Mouse (Mus musculus) embryonic stem cell, embryonic (primary cell): ENCODE data around the gene Top3a.

Source experiments
- CTCF ChIA-PET, 4 experiments: fragments of 300-600 bp in 2 of 4; fragments of 350-600 bp in 2 of 4; sonication (Branson Sonifier 250); formaldehyde crosslinking; loops; one replicate each; lab custom pipeline; 2022; ENCODE audit warnings: inconsistent platforms in 2 of 4; lab: Charles Lee
- POLR2A ChIA-PET, 4 experiments: fragments of 300-600 bp in 2 of 4; fragments of 350-600 bp in 2 of 4; sonication (Branson Sonifier 250); formaldehyde crosslinking; loops; one replicate each; lab custom pipeline; 2022; ENCODE audit warnings: antibody characterized with exemption in 4 of 4, inconsistent platforms in 1 of 4; lab: Charles Lee

Top3a gene

GRCm38 (mm10) chr11:60787595-60787994 lies 10.4 kb upstream of the Top3a start:
- CTCF ChIA-PET: no interaction called here
- POLR2A ChIA-PET: interaction anchor here (0.6 to 14.2 kb wide), 35 partner anchors 6 to 250 kb away, joined by 3 to 215 read pairs (median 4); partner anchors contain the start of genes Smcr8 (in 3 of the 4), Top3a (in 3 of the 4), Dhrs7b (in 2 of the 4) and Shmt1 (in 2 of the 4)

GRCm38 (mm10) chr11:60784179-60784922 lies 7.2 kb upstream of the Top3a start:
- ChIA-PET POLR2A (interaction anchor here (0.6 to 8.8 kb wide), 25 partner anchors 9 to 573 kb away, joined by 3 to 215 read pairs (median 4); partner anchors contain the start of genes Dhrs7b (in 2 of the 4), Shmt1 (in 2 of the 4) and Tmem11 (in 1 of the 4)), CTCF (no interaction called here)

GRCm38 (mm10) chr11:60779673-60780189 lies 2.6 kb upstream of the Top3a start:
- CTCF ChIA-PET: no interaction called here

GRCm38 (mm10) chr11:60777801-60778370 lies 721 bp upstream of the Top3a start:
- POLR2A ChIA-PET: interaction anchor here in 3 of 4 experiments (0.5 to 8.8 kb wide), 51 partner anchors 9 to 1478 kb away, joined by 3 to 215 read pairs (median 5); partner anchors contain the start of genes Dhrs7b (in 3 of the 3), Flii (in 3 of the 3), Mief2 (in 3 of the 3) and Shmt1 (in 3 of the 3)
- CTCF ChIA-PET: interaction anchor here in 2 of 4 experiments (0.6 to 0.9 kb wide), 3 partner anchors 33 to 75 kb away, joined by 3 to 6 read pairs (median 6); partner anchors contain the start of gene Shmt1 (in 2 of the 2)

More at GRCm38 (mm10) chr11:60779673-60780189, 2.6 kb upstream of the Top3a start:
- POLR2A ChIA-PET: interaction anchor here in 3 of 4 experiments (0.5 to 8.8 kb wide), 24 partner anchors 7 to 115 kb away, joined by 3 to 215 read pairs (median 6); partner anchors contain the start of genes Shmt1 (in 3 of the 3), Dhrs7b (in 2 of the 3), Llgl1 (in 1 of the 3) and Mief2 (in 1 of the 3)

- ChIA-PET POLR2A (interaction anchor here in 2 of 4 experiments (0.8 to 3.1 kb wide), 6 partner anchors 11 to 399 kb away, joined by 3 to 9 read pairs (median 5); partner anchors contain the start of gene Usp22 (in 1 of the 2)), CTCF (no interaction called here)
Observed at GRCm38 (mm10) chr11:60776107-60776828, 897 bp downstream of the Top3a start.

GRCm38 (mm10) chr11:60775578-60775977 lies 1.6 kb downstream of the Top3a start:
- POLR2A ChIA-PET: interaction anchor here in 3 of 4 experiments (0.8 to 5.2 kb wide), 13 partner anchors 7 to 400 kb away, joined by 3 to 42 read pairs (median 4); partner anchors contain the start of genes Shmt1 (in 2 of the 3), Llgl1 (in 1 of the 3) and Usp22 (in 1 of the 3)

GRCm38 (mm10) chr11:60774841-60775240 lies 2.3 kb downstream of the Top3a start:
- ChIA-PET CTCF (no interaction called here), POLR2A (interaction anchor here in 3 of 4 experiments (0.6 to 5.2 kb wide), 19 partner anchors 8 to 409 kb away, joined by 3 to 42 read pairs (median 4); partner anchors contain the start of genes Shmt1 (in 2 of the 3) and Llgl1 (in 1 of the 3))

More at GRCm38 (mm10) chr11:60775578-60775977, 1.6 kb downstream of the Top3a start:
- CTCF ChIA-PET: no interaction called here

- ChIA-PET CTCF (interaction anchor here in 1 of 4 experiments (1.0 kb wide), 1 partner anchor 47 kb away, joined by 3 read pairs; the partner anchor contains the start of genes Flii and Mief2), POLR2A (interaction anchor here in 3 of 4 experiments (0.8 to 5.2 kb wide), 18 partner anchors 8 to 75 kb away, joined by 3 to 42 read pairs (median 4); partner anchors contain the start of genes Shmt1 (in 2 of the 3), Llgl1 (in 1 of the 3) and Mief2 (in 1 of the 3))
Observed at GRCm38 (mm10) chr11:60774158-60774689, 2.9 kb downstream of the Top3a start.

GRCm38 (mm10) chr11:60772161-60772560 lies 5.0 kb downstream of the Top3a start:
- ChIA-PET POLR2A (interaction anchor here in 2 of 4 experiments (0.8 to 5.2 kb wide), 3 partner anchors 10 to 44 kb away, joined by 4 to 42 read pairs (median 5); partner anchors contain the start of genes Mief2 (in 1 of the 2) and Shmt1 (in 1 of the 2)), CTCF (no interaction called here)

- POLR2A ChIA-PET: interaction anchor here in 2 of 4 experiments (1.0 to 5.2 kb wide), 10 partner anchors 11 to 61 kb away, joined by 3 to 42 read pairs (median 6); partner anchors contain the start of genes Shmt1 (in 2 of the 2) and Dhrs7b (in 1 of the 2)
- CTCF ChIA-PET: interaction anchor here in 2 of 4 experiments (0.6 to 0.8 kb wide), 2 partner anchors 22 to 388 kb away, joined by 3 read pairs; no protein-coding TSS in a partner anchor
Observed at GRCm38 (mm10) chr11:60770776-60771175, 6.4 kb downstream of the Top3a start.

GRCm38 (mm10) chr11:60769322-60769721 lies 7.8 kb downstream of the Top3a start:
- POLR2A ChIA-PET: interaction anchor here in 2 of 4 experiments (0.7 to 2.6 kb wide), 6 partner anchors 15 to 1139 kb away, joined by 3 to 7 read pairs (median 4); partner anchors contain the start of gene Shmt1 (in 1 of the 2)
- CTCF ChIA-PET: interaction anchor here in 2 of 4 experiments (0.7 to 0.9 kb wide), 2 partner anchors 43 to 230 kb away, joined by 3 read pairs; partner anchors contain the start of gene Flii (in 1 of the 2)

- ChIA-PET POLR2A (interaction anchor here in 2 of 4 experiments (0.7 to 2.4 kb wide), 7 partner anchors 10 to 120 kb away, joined by 3 to 7 read pairs (median 3); partner anchors contain the start of genes Shmt1 (in 1 of the 2), Smcr8 (in 1 of the 2) and Top3a (in 1 of the 2)), CTCF (interaction anchor here in 2 of 4 experiments (1.1 kb wide), 2 partner anchors 24 to 39 kb away, joined by 3 read pairs; partner anchors contain the start of gene Mief2 (in 1 of the 2))
Observed at GRCm38 (mm10) chr11:60766969-60767368, 10.2 kb downstream of the Top3a start.

- ChIA-PET CTCF (no interaction called here), POLR2A (interaction anchor here in 1 of 4 experiments (1.6 kb wide), 1 partner anchor 21 kb away, joined by 4 read pairs; no protein-coding TSS in a partner anchor)
Observed at GRCm38 (mm10) chr11:60761681-60762080, 15.5 kb downstream of the Top3a start.

- CTCF ChIA-PET: interaction anchor here in 1 of 4 experiments (1.0 kb wide), 1 partner anchor 52 kb away, joined by 3 read pairs; no protein-coding TSS in a partner anchor
Observed at GRCm38 (mm10) chr11:60755570-60755969, 21.6 kb downstream of the Top3a start.

GRCm38 (mm10) chr11:60740321-60740720 lies 36.8 kb downstream of the Top3a start:
- ChIA-PET CTCF (interaction anchor here in 3 of 4 experiments (0.5 to 2.5 kb wide), 15 partner anchors 9 to 934 kb away, joined by 3 to 15 read pairs (median 5); partner anchors contain the start of genes Mief2 (in 3 of the 3), Flii (in 2 of the 3) and Dhrs7b (in 1 of the 3)), POLR2A (interaction anchor here (0.6 to 5.8 kb wide), 81 partner anchors 9 to 1577 kb away, joined by 3 to 84 read pairs (median 4); partner anchors contain the start of genes Flii (in 4 of the 4), Mief2 (in 4 of the 4), Smcr8 (in 3 of the 4) and Top3a (in 3 of the 4))

More at GRCm38 (mm10) chr11:60755570-60755969, 21.6 kb downstream of the Top3a start:
- POLR2A ChIA-PET: interaction anchor here in 2 of 4 experiments (0.6 to 1.8 kb wide), 11 partner anchors 9 to 231 kb away, joined by 3 to 9 read pairs (median 3); no protein-coding TSS in a partner anchor
